Mouse (Mus musculus): ENCODE results near the gene Rnf10.
A peak's percentile ranks its signal among the peaks of the same experiment; 100 is the strongest.

- TF ChIP-seq EP300 (IDR thresholded peaks at IDR 0.05; ENCODE audit: insufficient read depth, low read depth, low read length) = no peak
- TF ChIP-seq CTCF (IDR thresholded peaks at IDR 0.05; ENCODE audit: low read depth, low read length) = peak; percentile 13
- no peak for TF ChIP-seq POLR2A (IDR thresholded peaks at IDR 0.05; ENCODE audit: insufficient read depth, low read length)
Observed at GRCm38 (mm10) chr5:115319004-115319940, 46.6 kb upstream of the Rnf10 start.
